Mouse (Mus musculus): ENCODE measurements at regions not wholly inside any gene's neighbourhood (a gene's known extent, or its start where the extent isn't known, plus 50 kb on each side); places are given as distances from the start of the nearest gene placed in this dataset.
"Not testable (repeated sequence)": the region's sequence is repeated elsewhere in the genome, so short reads cannot be mapped to it uniquely, and the experiment has no call there.

DNA sequence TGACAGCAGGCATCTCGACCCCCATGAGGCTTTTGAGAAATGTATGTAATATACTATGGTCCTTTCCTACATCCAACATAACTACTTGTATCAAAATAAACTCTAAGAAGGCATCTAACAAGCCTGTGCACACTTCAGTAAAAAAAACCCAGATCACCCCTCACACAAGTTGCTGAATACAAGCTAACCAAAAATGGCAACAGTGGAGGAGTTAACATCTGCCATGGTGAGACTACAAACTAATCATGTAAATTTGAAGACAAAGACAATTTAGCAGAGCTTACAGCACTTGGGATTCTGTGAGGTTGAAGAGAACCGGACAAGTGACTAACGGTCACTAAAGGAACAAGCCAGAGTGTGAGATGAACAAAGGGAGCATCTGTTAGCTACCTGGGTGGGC is 380.6 kb upstream of the Ngly1 start:
- DNase-seq (ENCODE audit: low spot score), result no peak

GRCm38 (mm10) chr14:15872013-15872412 is 377.1 kb upstream of the Ngly1 start:
- no peak for DNase-seq (ENCODE audit: low spot score)

DNA sequence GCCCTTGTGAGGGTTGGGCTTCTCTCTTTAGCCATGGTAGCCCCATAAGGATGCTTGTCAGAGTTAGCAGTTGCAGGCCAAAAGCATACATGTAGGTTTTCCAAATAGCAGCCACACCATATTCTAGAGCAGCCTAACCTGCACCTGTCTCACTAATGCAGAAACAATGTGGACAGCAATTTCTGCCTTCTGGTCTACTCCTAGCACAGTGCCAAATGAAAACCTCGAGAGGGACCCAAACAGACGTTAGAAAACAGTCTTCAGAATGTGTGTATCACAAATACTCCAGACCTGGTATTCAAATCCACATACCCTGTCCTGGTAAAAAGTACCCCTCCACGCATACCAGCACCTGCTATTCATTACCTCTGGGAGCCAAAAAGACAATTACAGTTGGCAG is 368.9 kb upstream of the Ngly1 start:
- no peak for DNase-seq (ENCODE audit: low spot score)

DNA sequence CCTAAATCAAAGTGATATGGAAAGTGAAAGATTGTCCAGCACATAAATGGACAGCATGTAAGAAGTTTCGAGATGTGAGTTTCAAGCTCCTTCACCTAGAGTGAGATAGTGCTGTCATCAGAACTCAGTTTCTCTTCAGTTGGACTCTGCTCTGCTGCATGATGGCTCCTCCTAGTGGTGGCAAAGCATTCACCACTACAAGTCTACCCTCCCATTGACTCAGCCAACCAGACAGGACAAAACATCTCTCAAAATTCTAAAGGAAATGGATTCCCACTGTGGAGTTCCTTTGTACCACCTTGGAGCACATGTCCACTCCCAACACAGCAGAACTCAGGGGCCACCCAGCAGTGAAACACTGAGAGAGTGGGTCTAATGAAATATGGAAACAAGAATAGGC is 367.8 kb upstream of the Ngly1 start:
- peak; percentile 46 for DNase-seq (ENCODE audit: low spot score)

DNA sequence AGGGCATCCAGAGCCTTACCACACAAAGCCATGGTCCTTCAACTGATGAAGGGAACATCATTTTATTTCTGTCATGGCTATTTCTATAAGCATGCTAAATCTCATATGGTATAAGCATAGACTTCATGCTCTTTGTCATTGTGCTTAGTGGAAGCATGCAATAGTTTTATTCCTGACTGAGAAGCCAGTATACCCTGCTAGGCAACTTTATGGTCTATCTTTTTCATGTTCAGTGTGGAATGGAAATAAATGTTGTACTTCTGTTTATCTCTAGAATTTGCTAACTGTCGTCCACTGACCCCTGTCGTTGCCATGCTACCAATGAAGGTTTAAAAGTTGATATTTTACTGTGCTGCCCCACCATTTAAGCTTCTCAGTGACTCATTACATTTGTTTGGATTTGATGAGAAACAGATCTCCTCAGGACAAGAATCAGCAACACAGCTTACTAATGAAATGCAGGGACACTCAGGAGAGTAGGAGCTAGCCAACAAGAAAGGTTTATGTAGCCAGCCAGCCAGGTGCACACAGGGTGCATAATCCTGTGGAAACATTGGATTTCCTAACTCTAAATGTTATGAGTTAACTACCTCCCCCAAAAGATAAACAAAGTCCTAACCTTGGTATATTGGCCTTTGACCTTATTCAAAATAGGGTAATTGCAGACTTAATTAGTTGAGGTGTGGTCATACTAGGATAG is 364.3 kb upstream of the Ngly1 start:
- no peak for DNase-seq (ENCODE audit: low spot score)

DNA sequence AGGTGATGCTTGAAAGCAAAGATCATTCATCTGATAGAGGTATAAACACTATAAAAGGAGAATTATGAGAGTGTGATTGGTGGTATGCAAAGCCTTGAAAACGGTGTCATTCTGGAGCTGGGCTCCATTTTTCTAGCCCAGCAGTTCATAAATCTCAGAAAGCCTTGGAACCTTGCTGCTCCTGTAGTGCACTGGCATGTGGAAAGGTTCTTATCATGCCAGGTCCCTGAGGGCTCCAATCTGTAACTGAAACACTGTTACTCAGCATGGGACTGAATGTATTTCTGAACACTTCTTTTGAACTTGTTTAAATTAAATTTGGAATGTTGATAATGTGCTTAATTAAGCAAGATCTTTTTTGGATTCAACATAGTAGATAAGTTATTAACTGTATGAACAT is 352.0 kb upstream of the Ngly1 start:
- no peak for DNase-seq (ENCODE audit: low spot score)

GRCm38 (mm10) chr14:15906429-15906828 is 342.7 kb upstream of the Ngly1 start:
- not testable (repeated sequence) for DNase-seq (ENCODE audit: low spot score)

DNA sequence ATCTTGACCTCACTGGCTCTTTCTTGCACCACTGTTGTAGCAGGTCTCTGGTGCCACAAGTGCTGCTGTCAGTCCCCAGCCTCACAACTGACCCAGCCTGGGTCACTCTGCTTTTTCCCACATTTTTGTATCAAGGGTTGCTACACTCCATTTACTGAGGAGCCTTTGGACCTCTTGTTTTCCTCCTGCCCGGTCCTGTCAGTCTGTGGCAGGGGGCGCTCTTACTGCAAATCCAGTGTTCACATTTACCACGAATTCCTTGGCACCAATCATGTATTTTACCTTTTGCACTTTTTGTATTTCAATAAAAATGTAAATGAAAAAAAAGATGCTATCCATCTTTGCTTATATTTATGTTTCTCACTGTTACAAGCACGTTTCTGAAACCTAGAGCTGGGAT is 335.9 kb upstream of the Ngly1 start:
- DNase-seq (ENCODE audit: low spot score), result not testable (repeated sequence)

DNA sequence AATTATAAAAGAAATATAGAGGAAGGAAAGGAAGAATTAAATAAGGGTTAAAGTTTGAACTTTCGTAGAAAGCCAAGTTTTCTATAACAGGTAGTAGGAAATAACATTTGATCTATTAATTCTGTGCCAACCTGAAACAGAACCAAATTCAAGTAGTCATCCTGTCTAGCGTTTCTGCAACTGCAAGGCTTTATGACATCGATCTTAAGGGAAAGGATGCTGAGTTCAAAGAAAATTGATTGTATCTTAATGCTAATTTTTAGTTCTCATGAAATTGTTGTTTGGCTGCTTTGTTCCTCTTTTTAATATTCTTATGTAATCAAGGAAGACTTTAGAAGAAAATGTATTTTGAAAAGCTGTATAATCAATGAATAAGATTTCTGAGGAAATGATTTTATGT is 334.9 kb upstream of the Ngly1 start:
- no peak for DNase-seq (ENCODE audit: low spot score)

DNA sequence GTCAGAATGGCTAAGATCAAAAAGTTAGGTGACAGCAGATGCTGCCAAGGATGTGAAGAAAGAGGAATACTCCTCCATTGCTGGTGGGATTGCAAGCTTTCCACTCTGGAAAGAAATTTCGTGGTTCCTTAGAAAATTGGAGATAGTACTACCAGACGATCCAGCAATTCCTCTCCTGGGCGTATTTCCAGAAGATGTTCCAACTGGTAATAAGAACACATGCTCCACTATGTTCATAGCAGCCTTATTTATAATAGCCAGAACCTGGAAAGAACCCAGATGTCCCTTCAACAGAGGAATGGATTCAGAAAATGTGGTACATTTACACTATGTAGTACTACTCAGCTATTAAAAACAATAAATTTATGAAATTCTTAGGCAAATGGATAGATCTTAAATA is 324.4 kb upstream of the Ngly1 start:
- DNase-seq (ENCODE audit: low spot score), result not testable (repeated sequence)

DNA sequence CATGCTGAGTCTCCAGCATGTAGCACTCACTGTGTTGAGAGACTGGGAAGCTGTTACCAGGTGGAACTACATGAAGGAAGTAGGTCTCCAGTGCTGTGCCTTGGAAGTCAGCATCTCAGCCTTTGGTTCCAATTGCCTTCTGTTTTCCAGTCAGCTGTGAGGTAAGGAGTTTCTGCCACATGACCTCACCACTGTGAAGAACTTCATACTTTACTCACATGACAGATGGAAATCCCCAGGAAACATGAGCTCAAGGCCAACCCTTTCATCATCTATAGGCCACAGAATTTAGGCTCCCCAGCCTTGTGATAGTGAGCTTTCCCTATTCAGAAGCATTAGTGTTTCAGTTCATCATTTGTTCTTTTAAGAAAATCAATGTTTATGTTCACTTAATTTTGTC is 314.4 kb upstream of the Ngly1 start:
- no peak for DNase-seq (ENCODE audit: low spot score)

- no peak for DNase-seq (ENCODE audit: low spot score)
Observed at GRCm38 (mm10) chr14:15970321-15970720, 278.8 kb upstream of the Ngly1 start.

GRCm38 (mm10) chr14:15970767-15971166 is 278.3 kb upstream of the Ngly1 start:
- no peak for DNase-seq (ENCODE audit: low spot score)

- no peak for DNase-seq (ENCODE audit: low spot score)
Observed at GRCm38 (mm10) chr14:15971306-15971705, 277.8 kb upstream of the Ngly1 start.

DNA sequence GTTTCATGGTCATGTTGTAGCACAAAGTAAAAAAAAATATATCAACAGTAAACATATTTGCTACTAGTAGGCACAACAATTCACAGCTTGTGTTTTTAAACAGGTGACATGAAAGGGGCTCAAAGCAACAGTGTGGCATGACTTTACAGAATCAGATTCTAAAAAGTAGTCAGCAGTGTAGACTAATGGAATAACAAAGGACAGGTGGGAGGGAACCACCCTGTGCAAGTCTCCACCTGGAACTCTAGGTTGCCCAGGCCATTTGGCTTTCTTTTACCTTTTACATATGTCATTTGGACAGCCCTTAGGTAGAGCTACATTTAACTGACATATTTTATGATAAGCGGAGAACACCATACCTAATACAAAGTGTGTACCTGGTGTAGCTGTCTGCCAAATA is 271.7 kb upstream of the Ngly1 start:
- DNase-seq (ENCODE audit: low spot score), result no peak

GRCm38 (mm10) chr14:15978329-15978728 is 270.8 kb upstream of the Ngly1 start:
- peak; percentile 58 for DNase-seq (ENCODE audit: low spot score)

- DNase-seq (ENCODE audit: low spot score), result no peak
Observed at GRCm38 (mm10) chr14:16005409-16005808, 243.7 kb upstream of the Ngly1 start.

GRCm38 (mm10) chr14:16006968-16007367 is 242.1 kb upstream of the Ngly1 start:
- no peak for DNase-seq (ENCODE audit: low spot score)

- DNase-seq (ENCODE audit: low spot score), result no peak
Observed at GRCm38 (mm10) chr14:16009778-16010177, 239.3 kb upstream of the Ngly1 start.

DNA sequence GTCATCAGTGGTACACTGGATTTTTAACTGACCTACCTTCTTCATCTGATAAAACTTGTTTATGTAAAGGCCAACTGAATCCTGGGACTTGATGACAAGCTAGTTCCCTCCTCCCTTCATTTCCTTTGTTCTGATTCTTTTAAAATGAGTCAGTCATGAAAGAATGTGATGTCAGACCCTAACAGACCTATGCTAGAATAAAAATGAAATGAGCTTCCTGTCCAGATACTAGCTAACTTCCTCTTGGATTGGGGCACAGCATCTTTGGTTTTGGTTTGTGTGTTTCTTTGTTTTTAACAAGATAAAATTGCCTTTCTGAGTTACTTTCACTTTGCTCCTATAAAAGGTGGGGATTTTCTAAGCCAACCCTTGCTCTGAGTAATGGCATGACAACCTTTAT is 225.2 kb upstream of the Ngly1 start:
- no peak for DNase-seq (ENCODE audit: low spot score)

DNA sequence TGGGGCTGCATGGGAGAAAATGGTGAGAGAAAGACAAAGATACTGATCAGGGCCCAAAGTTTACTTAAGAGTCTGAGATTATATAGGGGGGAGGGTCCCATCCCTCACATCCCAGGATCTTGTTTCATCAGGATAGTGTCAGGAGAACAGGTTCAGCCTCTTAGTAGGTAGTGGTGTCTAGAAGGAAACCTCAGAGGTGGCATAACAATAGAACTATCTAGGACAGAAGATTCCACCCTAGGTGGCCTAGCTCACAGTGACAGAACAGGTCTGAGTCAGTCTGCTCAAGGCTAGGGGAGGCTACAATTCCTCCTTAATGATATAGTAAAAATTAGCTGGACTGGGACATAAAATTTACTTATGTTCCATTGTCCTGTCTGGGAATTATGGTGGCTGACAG is 211.3 kb upstream of the Ngly1 start:
- DNase-seq (ENCODE audit: low spot score), result no peak

- no peak for DNase-seq (ENCODE audit: low spot score)
Observed at GRCm38 (mm10) chr14:16038336-16038735, 210.7 kb upstream of the Ngly1 start.

- no peak for DNase-seq (ENCODE audit: low spot score)
Observed at GRCm38 (mm10) chr14:16044466-16044865, 204.6 kb upstream of the Ngly1 start.

DNA sequence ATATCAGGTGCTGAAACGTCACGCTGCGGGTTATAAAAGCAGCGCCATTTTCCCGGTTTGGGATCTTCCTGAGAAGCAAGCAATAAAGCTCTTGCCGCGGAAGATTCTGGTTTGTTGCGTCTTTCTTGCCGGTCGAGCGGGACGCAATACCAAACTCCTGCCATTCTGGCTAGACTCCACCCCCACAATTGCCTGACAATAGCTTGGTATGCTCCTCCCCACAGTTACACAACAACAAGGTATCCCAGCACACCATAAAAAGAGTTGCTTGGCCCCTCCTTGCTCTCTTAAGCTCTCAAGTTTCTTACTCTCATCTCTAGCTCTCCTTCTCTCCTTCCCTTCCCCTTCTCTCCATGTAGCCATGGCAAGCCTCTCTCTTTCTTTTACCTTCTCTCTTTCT is 176.5 kb upstream of the Ngly1 start:
- DNase-seq (ENCODE audit: low spot score), result not testable (repeated sequence)

- no peak for DNase-seq (ENCODE audit: low spot score)
Observed at GRCm38 (mm10) chr14:16074089-16074488, 175.0 kb upstream of the Ngly1 start.
